Mouse (Mus musculus) gastrocnemius, postnatal 14 days (tissue): ENCODE data around the gene Il6st. TPM values are rescaled to one million over a fixed set of nuclear protein-coding genes. Genes with fewer than 3 reads are reported as not detected.

Experiments used
- DNase-seq: peaks from one replicate; pipeline ENCODE4 v3.0.0; 2021; ENCODE audit warnings: mixed read lengths
- intact Hi-C: fragments of 180-260 bp; cut with DNase I; formaldehyde crosslinking; loops from one replicate; pipeline ENCODE4 v1.15.1; 2025; ENCODE audit warnings: low total_unique reads
- total RNA-seq, 2 experiments: library from RNA; stranded (reverse); gene quantifications; 2 replicates each; pipeline ENCODE4 v1.2.3; 2021

Il6st gene
- total RNA-seq, 2 experiments from 2014 or later = 112 to 121 TPM

DNA sequence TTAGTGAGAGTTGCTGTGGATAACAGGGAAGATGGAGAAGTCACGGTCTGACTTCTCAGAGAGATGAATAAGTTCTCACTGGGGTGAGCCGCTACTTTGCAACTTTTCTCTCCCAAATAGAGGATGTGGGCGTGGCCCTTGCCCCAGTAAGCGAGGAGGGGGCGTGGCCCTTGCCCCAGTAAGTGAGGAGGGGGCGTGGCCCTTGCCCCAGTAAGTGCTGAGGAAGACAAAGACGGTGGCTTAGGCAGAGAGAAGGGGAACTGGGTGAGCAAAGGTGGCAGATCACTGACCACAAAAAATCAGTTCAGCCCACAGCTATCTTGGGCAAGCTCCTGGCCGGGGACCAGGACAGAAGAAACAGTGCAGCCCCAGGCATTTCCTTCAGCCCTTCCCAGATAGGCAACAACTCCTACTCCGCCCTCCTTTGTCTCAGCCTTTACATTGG lies 23.9 kb upstream of the Il6st start:
- intact Hi-C loops = no loop called here
- peak; percentile 54 for DNase-seq

DNA sequence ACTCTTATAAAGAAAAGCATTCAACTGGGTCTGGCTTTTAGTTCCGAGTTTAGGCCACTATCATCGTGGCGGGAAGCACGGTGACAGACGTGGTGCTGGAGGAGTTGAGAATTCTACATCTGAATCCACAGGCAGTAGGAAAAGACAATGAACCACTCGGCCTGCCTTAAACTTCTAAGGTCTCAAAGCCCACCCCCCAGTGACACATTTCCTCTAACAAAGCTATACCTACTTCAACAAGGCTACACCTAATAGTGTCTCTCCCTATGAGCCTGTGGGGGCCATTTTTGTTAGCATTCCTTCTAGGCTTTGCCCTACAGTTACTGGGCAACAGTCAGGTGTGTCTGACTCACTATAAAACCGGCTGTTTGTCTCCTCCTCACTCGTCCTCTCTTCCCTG lies 23.2 kb upstream of the Il6st start:
- DNase-seq = no peak
- intact Hi-C loops = no loop called here

DNA sequence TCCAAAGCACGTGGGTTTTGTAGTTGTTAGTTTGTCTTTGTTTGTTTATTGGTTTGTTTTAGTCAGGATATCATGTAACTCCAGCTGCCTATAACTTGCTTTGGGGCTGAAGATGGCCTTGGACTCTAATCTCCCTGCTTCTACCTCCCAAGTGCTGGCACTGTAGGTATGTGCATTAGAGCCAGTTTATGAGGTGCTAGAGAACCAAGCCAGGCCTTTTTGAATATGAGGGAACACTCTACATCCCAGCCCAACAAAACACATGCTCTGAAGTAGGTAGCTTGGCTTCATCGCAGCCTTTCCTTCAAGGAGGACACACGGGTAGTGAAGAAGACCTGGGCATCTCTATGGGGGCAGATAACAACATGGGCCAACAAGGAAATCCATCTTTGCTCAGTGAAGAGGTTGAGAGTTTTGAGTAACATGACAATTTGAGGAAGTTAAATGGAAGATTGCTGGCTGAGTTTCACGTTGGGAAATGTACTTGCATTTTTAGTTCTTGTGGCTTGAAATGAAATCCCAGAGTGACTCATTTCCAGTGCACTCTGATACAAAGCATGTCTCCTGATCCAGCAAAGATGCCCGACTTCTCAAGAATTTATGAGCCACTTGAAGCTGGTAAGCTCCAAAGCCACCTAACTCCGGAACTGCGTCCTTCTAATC lies 20.9 kb upstream of the Il6st start:
- intact Hi-C loops = no loop called here
- DNase-seq = no peak

DNA sequence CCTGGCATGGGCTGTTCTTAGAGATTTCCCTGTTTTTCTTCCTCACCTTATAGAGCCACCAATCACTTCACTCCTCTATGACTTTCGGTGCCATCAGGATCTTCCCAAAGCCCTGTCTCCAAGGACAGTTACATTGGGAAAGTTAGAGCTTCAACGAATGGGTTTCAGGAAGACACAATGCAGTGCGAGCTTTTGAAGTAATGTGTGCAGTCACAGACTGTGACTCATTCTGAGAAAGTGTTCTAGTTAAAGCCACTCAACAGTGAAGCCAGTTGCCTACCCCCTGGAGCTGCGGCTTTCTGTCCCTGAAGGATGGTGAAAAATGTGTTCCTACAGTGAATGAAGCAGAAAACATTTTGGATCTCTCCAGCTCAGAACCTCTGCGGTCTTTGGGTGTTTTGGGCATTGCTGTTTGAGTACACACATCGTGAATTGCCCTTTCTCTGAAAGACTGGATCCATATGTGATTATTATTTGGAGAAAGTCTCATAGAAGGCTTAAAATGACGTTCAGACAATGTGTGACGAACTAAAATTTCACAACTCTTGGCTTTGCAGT lies 16.7 kb upstream of the Il6st start:
- no peak for DNase-seq
- intact Hi-C loops = no loop called here

DNA sequence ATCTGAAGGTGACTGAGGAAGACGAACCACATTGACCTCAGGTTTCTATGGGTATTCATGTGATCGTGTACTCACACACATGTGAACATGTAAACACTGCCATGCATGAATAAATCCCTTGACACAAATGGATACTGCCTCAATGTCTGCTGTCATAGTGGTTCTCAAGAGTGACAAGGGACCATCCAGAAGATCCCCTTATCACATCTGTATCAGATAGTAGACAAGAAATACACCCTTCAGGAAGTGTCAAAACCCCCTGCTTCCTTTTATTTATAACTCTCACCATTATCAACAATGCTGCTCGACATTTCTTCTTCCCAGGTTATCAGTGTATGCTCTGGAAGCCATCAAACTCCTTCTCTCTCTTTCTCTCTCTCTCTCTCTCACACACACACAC lies 13.7 kb upstream of the Il6st start:
- DNase-seq = no peak
- intact Hi-C loops = no loop called here

DNA sequence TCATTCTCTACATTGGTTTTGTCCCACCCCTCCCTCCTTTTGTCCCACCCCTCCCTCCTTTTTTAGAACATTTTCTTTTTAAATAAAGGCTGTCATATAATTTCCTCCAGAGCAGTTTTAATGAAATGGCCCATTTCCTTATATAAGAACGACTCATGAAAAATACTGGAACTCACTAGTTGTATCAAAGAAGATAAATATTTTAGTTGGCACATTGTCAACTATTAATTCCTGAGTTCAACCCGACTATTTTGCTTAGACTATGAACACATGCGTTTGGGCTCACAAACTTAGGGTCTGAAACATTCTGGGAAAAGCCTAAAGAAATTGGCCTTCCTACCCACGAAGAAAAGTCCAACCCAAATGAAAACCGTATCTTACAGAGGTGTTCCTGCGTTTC lies 6.5 kb upstream of the Il6st start:
- intact Hi-C loops = no loop called here
- no peak for DNase-seq

DNA sequence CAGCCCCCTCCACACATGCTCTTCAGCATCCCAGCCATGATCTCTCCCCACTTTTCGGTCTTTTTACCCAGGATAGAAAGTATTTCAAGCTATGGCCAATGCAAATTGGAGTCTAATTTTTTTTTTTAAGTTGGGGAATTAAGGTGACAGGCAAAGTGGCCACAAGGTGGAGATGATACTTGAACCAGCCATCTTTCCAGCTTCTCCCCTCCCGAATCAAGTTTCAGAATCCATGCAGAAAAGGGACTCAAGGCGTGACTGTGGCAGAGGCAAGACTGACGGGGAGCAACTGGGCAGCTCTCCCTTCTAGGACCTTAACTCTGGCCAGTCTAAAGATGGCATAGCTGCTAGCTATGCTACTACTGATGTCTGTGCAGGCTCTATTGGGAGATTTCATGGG lies 5.9 kb upstream of the Il6st start:
- no peak for DNase-seq
- intact Hi-C loops = no loop called here

DNA sequence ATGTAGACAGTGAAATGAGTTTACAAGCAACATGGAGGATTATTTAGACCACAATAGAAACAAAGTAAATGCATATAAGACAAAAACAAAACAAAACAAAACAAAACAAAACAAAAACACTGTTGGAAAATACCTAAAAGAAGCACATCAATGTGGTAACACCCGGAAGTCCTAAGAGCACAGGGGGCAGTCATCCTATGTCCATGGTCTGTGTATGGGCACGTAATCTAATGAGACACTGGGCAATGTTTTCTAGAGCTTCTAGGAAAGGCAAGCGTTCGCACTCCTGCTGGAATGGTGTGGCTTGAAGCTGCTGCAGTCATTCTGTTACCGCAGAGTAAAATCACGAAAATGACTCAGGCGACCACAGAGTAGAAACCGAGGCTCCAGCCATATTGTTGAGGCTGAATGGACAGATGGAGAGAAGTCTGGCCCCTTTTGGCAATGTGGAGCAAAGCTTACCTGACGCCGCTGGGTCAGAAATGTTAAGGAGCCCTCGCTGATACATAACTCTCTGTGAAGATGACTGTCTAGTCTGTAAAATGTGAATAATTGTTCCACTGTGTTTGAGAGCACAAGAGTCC lies 5.3 kb upstream of the Il6st start:
- no peak for DNase-seq
- intact Hi-C loops = no loop called here

DNA sequence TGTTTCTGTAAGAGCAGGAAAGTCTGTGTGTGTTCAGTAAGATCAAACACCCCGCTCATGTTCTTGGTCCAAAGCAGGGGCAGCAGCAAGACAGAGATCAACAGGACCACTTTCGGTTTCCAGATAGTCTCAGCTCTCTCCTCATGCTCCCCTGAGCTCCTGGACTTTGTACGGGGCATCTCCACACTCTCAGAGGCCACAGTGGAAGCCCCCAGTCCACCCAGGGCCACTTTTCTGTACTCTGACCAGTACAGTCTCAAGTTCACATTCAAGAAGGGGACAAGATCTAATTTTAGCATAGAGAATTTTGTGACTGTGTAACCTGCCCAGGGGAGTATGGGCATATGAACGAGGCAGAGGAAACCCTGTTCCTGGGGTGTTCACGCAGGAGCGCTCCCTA lies 3.9 kb upstream of the Il6st start:
- no peak for DNase-seq
- intact Hi-C loops = no loop called here

DNA sequence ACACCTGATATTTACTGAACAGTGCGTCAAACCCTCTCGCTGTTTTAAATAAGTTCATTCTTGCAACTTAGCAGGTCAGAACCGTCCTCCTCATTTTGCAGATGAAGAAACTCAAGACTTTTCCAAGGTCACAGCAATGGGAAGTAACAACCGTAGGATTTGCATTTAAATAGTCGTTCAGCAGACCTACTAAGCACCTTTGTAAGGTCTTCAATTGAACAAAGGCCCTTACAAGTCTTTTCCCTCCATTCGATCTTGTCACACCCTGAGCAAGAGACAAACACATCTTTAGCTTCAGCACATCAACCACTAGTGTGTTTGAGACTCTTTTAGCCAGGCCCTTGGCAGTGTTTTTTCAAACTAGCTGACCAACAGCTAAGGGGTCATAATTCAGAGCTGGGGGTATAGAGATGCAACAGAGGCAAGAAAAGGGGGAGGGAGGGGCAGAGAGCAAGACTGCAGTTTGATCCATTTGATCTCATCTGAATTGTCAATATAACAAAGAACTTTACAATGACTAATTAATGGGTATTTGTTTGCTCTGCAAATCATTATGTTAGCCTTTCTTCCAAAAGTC lies 1.4 kb upstream of the Il6st start:
- intact Hi-C loops = no loop called here
- no peak for DNase-seq

DNA sequence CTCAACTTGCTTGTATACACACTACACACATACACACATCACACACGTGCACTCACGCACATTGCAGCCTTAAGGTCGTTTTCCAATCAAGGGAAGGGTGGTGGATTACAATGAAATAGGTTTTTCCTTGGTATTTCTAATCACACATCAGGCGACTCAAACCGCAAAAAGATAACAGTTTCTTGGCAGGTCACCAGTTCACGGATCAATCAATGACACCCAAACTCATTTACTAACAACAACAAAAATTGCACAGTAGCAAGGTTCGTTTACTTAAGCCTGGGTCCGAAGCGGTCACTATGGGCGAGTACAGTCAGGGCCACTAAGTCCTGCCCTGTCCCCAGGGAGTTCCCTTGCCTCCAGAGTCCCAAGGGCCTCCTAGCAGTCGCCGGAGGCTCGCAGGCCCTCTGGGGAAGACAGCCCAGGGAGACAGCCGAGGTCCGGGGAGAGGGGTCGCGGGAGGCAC lies 500 bp upstream of the Il6st start:
- no peak for DNase-seq
- intact Hi-C loops = no loop called here

DNA sequence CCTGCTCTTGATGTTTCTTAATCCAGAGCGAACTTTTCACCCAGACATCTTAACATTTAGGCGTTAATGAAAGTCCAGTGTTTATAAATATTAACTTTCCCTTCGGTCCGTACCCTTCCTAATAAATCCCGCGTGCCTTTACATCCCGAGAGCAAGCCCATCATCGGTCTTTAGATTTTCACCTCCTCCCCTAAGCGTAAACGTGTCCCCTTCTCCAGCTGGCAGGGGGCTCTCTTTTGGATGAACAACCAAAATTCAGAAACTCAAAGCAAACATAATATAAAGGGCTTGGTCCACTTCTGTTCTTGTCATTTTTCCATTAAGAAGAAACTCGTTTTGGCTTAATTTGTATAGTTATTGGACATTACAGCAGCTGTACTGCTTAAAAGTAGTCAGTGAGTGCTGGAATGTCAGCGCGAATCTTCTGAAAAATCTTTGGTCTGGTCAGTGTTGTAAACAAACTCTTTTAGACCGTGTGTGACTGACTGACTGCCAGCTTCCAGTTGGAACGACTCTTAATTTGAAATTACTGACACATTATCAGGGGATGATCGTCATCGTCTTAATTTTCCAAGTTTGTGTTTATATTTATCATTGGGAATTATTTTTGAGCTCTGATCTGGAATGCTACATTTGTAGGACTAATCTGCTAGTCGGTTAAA lies 887 bp downstream of the Il6st start:
- peak; percentile 19 for DNase-seq
- intact Hi-C loops = no loop called here

DNA sequence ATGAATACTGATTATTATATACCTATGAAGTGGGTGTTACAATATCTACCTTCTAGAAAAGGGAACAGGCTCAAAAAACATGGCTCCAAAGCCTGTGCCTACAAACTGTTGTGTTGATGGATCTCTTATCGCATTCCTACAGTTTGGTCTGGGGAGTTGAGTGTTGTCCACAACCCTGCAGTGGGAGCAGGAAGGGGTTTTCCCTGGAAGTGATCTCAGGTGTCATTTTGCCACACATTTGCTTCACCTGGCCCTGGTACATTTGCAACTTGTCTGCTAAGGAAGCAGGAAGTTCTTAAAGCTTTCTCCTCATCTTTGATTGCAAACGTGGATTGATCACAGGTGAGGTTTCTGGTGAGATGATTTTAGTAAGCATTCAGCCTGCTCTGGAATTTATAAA lies 1.7 kb downstream of the Il6st start:
- intact Hi-C loops = no loop called here
- DNase-seq = no peak

DNA sequence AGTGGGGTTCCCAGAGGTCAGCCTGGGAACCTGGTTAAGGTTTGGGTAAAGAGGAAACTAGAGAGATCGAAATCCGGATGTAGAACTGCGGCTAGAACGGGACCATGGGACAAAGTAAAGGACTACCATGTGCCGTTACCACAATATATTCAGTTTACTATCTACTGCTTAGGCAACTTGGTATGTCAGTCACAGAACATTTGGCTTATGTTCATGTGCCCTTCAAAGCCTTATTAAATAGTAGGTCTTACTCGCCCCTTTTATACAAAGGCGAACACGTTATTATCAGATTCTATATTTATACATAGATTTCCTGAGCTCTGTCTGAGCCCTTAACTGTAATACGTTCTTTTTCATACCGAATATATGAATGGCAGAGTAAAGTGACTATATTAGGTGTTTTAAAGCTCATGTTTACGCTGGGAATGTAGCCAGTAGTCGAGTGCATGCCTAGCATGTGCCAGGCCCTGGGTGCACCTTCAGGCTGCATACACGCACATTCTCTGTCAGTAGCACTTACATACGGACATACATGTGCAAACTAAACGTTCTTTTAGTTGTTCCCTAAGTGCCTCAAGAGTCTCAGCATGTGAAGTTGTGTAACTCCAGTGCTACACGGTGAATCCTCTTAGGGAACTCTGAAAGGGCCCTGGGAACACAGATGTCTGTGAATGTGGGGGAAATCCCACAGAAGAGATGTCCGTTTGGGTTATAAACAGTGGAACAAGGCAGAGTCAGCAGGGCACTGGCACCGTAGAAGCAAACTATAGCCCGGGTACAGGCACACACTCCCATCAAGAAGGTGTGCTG lies 2.5 kb downstream of the Il6st start:
- intact Hi-C loops = no loop called here
- DNase-seq = no peak

DNA sequence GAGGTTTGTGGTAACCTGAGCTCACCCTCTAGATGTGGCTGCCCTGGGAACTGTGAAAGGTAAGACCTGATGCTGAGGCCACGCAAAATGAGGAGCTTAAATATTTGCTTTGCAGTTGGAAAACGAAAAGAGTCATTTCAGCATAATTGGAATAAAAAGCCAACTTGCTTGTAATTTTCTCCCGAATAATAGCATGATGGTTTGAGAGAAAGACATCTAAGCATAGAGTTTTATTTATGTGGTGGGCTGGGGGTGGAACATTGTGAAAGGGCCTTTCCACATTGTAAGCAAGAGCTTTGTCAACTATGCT lies 3.0 kb downstream of the Il6st start:
- no peak for DNase-seq
- intact Hi-C loops = no loop called here

DNA sequence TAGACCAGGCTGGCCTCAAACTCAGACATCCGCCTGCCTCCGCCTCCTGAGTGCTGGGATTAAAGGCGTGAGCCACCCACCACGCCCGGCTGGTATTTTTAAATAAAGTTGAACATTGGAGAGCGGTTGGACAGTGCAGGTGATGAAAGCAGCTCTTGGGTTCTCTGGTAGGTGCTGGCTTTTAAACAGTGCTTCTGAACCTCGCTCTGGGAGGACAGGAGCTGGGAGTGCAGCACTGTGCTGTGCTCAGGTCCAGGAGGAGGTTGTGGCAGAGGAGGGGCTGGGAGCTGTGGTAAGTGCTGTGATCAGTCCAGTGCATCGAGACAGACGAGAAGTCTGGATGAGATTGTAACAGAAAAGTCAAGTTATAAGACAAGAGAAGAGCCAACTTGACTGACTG lies 3.5 kb downstream of the Il6st start:
- DNase-seq = no peak
- intact Hi-C loops = no loop called here

DNA sequence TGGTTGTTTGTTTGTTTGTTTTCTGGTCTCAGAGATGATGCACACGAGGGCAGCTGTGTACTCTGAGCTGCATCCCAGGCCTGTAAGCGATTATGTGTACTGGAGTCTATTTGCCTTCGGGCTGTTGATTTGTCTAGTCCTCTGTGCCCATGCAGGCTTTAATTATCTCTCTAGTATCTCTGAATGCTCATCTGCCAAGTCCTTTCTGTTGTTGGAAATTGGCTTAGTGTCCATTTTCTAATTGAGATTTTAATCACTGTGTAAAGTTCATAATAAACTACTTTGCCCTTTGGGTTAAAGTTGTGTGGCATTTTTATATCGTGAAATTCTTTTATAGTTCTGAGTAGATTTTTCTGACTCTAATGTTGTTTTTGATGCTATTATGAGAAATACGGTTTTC lies 5.6 kb downstream of the Il6st start:
- no peak for DNase-seq
- intact Hi-C loops = no loop called here

DNA sequence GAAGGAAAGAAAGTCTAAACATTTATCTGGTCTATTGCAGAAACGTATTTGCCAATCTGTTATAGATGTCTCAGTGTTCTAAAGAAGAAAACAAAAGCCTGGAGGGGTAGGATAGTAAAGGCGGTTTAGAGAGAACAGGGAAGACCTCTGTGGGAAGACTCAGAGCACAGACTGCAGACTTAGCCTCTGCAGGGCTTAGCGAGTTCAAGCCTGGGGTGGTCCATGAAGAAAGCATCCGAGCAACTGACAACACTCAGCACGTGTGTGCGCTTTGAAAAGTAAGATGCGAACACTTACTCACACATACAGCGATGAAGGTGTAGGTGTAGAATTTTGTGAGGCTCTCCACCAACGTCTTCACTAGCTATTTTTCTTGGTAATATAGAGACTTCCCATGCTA lies 7.3 kb downstream of the Il6st start:
- intact Hi-C loops = no loop called here
- no peak for DNase-seq

DNA sequence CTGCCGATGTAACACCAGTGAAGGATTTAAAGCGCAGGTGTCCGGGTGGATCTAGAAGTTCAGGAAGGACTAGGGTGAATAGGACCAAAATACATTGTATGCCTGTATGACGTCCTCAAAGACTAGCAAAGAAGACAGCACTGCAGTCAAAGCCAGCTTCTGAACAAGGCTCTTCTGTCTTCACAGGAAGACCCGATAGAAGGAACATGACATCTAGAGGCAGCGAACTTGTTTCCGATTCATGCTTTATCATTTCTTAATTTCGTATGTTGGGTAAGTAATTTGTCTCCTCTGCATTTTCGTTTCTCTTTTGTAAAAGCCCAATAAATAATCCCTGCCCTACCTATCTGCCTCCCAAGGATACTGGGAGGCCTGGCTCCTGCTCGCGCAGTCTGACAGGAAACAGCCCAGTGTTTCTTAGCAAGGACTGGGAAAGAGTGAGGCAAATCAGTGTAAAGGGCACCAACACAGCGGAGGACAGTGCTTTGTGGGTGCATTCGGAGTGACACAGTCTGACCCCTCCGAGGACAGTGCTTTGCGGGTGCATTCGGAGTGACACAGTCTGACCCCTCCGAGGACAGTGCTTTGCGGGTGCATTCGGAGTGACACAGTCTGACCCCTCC lies 8.6 kb downstream of the Il6st start:
- intact Hi-C loops = no loop called here

More for the DNA sequence above, 8.6 kb downstream of the Il6st start:
- no peak for DNase-seq
